Mouse (Mus musculus): ENCODE data around the gene Trim3.

DNA sequence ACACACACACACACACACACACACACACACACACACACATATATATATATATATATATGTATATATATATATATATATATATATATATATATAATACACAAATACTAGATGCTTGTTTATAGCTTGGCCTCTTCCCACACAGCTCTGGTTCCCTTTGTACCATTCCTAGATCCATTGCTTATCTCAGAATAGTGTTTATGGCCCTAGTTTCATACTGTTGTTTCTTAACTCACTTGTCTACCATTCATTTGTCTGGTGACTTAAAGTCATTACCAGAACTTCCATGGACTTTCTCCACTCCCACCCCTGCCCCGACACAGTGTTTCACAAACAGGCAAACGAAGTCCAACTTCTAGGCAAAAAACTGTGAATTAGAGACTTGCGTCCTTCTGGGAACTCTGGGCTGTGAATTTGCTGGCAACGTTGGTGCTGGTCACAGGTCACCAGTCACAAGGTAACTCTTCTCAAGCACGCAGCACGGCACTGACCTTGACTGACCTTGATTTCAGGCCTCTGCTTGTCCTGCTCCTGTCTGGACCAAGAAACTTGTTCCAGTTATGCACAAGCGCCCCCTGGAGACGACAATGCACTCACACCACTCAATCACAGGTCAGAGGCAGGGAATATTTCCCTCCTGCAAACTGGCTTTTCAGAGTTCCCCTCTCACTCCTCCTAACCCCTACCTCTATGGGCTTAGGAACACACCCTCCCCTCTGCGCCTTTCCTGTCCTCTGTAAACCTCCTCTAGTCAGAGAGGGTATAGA lies 30.3 kb downstream of the Trim3 start:
- no peak for TF ChIP-seq POLR2A (IDR thresholded peaks at IDR 0.05; ENCODE audit: borderline replicate concordance, extremely low read depth, low read depth, low read length)
- TF ChIP-seq CTCF (IDR thresholded peaks at IDR 0.05; ENCODE audit: insufficient read depth, low read length) = peak; percentile 86

All from lung, adult 2 months (tissue).